Mouse (Mus musculus) cerebellum, postnatal 36 days (tissue): ENCODE results near the gene Cacng8.

Experiments used
- DNase-seq, 2 experiments: peaks; one replicate each; pipeline ENCODE4 v3.0.0; 2021 to 2022; ENCODE audit warnings: mixed read lengths in 2 of 2

Cacng8 gene

GRCm38 (mm10) chr7:3439984-3440383 lies 49.5 kb downstream of the Cacng8 start:
- DNase-seq, result no peak

- DNase-seq, result no peak
Measured at GRCm38 (mm10) chr7:3440526-3440925, 50.0 kb downstream of the Cacng8 start.

- DNase-seq, result no peak
Measured at GRCm38 (mm10) chr7:3442476-3443062, 52.1 kb downstream of the Cacng8 start.

DNA sequence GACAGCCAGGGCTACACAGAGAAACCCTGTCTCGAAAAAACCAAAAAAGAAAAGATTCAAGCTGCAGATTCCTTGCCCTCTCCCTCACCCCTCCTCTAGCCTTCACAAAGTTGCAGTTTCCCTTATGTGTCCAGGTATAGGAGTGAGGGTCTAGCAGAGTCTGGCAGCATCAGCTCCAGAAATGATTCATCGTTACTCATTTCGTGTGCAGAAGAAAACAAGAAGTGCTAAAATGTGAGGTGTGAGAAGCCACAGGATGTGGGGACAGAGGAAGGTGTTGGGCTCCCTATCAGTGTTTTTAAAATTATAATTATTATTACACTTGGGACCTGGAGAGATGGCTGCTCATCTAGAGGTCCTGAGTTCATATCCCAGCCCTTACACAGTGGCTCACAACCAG lies 54.2 kb downstream of the Cacng8 start:
- DNase-seq, result no peak

GRCm38 (mm10) chr7:3446584-3446983 lies 56.1 kb downstream of the Cacng8 start:
- no peak for DNase-seq

DNA sequence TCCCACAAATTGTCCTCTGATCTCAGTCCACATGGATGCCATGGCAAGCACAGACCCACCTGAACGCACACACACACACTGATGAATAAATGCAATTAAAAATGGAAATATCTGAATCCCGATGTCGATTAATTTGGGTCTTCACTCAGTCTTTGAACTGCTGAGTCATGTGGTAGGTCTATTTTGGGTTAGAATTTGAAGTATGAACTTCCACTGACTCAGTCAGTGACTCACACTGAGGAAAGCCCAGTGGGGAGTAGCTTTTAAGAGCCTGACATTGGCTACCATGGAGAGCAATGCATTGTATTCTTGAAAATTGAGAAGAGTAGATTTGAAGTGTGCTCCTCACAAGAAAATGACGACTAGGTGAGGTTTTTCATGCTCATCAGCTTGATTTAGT lies 56.5 kb downstream of the Cacng8 start:
- DNase-seq, result no peak

GRCm38 (mm10) chr7:3448737-3449454 lies 58.4 kb downstream of the Cacng8 start:
- peak; percentile 77 for DNase-seq

GRCm38 (mm10) chr7:3450671-3451070 lies 60.2 kb downstream of the Cacng8 start:
- DNase-seq, result no peak

DNA sequence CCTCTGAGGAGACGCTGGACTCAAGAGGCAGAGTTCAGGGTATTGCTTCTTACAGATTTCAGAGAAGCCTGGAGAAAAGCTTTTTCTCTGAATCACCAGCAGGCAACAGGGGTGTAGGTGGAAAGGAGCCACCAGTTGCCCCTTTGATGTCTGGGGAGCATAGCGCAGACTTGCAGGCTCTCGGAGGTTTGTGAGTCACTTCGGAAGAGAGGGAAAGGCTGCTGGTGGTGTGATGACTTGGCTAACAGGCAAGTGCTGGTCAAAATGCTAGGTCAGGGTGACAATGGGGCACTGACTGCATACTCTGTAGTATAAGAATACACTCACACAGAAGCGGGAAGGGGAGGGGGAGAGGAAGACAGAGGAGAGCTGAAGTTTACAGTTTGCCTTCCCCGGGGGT lies 60.7 kb downstream of the Cacng8 start:
- no peak for DNase-seq

DNA sequence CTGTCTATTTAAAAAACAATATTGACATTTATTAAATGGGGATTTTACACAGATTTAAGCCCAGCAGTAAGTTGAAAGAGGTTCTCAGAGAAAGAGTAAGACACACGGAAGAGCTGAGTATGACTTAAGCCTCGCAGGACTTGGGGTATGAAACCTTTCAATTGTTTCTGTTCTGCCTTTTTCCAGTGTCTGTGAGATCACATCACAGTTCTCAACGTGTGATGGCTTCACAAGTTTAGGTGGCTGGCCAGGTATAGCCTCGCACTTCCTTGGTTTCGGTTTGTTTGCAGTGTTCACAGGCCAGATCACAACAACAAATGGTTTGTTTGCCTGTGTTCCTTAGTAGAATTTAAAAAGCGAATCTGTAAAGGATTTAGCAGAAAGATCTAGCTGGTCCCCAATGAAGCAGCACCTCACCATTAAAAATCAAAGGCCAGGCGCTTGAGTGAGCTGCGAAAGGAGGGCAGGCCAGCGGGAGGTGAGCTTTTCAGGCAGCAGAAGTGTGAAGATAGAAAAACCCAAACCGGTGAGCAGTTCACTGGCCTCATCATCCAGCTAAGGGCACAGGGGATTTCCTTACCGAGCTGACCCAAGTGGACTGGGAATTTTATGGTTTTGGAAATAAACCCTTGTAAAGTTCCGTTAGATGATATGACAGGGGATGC lies 62.5 kb downstream of the Cacng8 start:
- DNase-seq, result no peak

- no peak for DNase-seq
Measured at GRCm38 (mm10) chr7:3453486-3454183, 63.2 kb downstream of the Cacng8 start.

DNA sequence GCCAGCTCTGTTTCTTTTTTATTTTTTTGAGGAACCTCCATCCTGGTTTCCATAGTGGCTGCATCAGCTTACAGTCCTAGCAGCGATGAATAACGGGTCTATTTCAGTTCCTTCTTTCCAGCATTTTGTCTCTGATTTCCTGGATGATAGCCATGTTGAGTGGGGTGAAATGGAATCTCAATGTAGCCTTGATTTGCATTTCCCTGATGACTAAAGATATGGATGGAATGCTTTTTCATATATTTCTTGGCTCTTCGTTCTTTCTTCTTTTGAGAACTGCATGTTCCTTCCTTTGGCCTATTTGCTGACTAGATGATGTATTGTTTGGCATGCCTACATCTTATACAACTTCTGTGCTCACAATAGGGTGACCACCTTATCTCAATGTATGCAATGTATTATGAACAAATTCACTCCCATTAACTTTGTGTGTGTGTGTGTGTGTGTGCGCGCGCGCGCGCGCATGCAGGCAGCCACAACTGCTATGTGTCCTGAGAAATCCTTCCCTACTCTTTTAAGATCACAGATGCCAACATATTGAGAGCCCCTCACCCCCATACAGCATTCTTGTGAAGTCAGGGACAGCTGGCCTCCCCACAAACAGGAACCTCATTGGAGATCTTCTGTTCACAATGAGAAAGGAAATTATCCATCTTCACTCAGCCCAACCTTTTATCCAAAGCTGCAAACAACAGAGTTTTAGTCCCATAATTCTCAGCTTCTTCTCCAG lies 66.8 kb downstream of the Cacng8 start:
- DNase-seq, result no peak

DNA sequence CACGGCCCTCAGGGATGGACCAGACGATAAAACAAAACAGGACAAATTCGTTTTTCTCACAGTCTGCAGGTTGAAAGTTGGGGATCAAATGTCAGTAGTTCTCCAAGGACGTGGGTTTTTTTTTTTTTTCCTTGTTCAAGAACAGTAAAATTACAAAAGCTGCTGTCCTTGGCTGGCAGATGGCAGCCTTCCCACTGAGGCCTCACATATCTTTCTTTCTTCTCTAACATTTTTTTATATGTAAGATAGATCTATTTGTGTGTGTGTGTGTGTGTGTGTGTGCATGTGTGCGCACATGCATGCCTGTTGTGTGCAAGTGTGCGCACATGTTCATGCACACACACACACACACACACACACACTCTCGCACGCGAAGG lies 67.3 kb downstream of the Cacng8 start:
- DNase-seq, result no peak

DNA sequence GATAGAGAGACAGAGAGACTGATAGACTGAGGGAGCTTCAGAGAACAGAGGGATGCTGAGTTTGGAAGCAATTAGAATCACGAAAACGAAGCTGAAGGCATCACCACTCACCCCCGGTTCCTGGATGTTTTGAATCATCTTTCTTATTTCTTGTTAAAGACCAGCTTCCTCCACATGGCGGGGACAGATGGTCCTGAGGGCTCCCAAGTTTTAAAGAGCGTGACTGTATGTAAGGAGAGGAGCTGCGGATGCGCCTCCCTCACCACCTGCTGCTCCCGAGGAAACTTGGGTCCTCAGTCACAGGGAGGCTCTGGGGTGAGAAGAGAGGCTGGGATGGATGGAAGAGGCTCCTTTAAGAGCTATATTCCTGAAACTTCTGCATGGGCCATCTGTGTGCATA lies 69.8 kb downstream of the Cacng8 start:
- DNase-seq, result no peak

DNA sequence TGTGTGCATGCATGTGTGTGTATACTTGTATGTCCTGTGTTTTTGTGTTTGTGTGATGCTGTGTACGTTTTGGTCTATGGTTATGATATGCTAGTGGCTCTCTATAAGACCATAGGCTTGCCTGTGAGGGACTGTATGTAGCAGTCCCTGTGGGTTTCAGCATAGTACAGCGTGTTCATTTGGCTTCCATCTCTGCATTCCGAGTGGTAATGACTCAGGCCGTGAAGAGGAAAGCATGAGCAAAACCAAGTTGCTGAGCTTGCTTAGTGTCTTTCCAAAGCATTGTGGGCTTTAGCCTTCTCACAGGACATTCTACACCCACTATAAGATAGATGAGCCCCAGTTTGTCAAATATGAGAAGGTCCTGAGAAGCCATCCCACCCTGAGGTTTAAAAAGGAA lies 72.8 kb downstream of the Cacng8 start:
- no peak for DNase-seq
